Mouse (Mus musculus): Measurements from ENCODE around the gene Foxn3.

Gene Foxn3

DNA sequence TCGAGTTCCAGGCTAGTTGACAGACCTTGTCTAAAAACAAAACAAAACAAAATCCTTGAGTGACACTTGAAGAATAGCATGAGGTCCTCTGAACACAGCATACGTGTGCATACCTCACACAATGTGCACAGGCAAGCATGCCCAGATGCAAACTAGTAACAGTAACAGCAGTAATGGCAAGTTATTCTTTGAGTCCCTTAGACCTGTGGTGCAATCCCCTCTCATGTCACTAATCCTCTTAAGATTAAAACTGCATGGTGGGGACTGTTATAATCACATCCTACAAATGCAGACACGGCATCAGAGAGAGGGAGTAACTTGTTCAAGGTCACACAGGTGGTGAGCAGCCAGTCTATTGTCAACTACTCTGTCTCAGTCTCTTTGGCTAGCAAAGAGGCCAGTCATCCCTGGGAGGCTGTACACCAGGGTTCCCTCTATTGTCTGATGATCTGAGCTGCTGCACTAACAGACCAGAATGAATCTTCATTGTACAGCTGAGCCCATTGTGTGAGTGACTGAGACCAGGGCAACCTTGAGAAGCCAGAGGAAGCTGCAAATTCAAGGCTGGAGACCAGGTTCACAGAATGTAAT lies 383.1 kb downstream of the Foxn3 start:
- DNase-seq (ENCODE audit: low spot score in 2 of 2) = no peak

DNA sequence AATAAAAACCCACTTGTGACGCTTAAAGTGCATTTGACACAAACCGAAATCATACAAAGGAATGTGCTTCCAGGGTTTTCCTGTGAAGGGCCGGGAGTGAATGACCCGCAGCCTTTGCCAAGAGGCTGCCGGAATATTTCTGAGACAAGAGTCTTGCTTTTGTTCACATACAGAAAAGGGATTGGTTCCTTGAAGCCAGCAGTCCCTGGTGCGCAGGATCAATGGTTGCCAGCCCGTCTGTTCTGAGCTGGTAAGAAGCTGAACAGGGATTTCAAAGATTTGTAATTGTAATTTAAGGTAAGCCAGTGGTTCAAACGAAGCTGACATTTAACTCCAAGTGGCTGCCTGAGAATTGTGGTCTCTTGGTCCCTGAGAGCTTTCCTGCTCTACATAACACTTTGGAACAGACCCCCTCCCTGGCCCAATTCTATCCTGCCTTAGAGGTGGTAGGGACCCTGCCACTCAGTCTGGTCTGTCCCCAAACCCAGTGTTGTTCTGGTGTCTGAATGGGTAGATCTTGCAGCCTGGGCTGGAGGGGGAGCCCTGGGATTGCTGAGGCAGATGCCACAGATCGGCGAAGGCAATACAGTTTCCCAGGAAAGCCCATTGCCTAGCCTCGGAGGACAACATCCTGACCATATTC lies 388.3 kb downstream of the Foxn3 start:
- DNase-seq (ENCODE audit: low spot score in 2 of 2) = no peak

DNA sequence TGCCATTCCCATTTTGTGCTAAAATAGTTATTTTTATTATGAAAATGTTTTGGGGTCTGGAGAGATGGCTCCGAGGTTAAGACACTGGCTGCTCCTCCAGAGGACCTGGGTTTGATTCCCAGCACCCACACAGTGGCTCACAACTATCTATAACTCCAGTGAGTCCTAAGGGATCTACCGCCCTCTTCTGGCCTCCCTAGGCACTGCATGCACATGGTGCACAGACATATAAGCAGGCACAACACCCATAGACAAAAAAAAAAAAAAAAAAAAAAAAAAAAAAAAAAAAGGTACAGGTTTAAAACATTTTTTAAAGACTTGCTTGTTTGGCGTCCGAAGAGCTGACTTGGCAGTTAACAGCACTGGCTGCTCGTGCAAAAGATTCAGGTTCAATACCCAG lies 391.2 kb downstream of the Foxn3 start:
- no peak for DNase-seq (ENCODE audit: low spot score in 2 of 2)

DNA sequence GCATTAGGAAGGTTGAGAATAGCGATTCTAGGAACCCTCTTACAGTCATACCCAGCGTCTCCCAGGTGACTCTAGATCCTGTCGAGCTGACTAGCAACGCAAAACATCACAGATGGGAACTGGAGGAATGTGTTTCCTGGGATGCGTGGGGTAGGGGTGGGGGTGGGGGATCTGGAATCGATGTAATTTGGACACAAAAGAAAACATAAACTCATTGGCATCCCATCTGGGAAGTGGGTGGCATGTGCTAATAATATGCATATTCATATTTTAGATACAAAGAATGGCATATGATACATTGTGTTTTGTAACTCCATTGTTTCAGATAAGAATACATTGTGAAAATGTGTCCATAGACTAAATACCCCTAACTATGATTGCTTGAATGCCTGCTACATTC lies 393.5 kb downstream of the Foxn3 start:
- DNase-seq (ENCODE audit: low spot score in 2 of 2) = no peak

DNA sequence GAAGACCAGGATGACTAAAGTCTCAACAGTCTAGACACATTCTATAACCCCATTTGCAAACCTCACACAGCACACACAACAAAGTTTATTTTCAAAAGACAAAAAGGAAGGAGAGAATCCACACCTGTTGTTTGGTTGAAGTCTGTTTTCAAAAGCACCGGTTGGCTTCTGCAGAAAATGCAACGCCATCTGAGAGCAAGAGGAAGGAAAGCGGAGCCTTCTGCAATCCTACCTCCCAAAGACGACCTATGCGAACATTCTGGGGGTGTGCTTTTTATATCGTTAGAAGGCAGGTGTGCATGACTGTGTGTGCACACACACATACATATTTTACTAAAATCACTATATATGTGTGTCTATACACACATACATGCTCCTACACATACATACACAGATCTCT lies 397.3 kb downstream of the Foxn3 start:
- no peak for DNase-seq (ENCODE audit: low spot score in 2 of 2)

DNA sequence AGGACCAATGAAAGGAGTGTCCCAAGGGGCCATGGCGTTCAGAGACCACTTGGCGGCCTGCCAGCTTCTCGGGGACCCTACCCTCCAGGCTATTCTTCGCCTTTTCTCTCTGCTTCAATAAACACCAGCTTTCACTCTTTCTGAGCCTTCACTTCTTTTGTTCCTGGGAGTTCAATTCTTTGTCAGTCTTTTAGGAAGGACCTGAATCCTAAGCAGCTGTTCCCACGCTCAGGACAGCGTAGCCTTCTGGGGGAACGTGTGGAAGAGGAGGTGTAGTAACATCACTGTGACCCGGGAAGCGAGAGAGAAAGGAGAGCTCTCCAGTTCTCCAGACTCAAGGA lies 400.1 kb downstream of the Foxn3 start:
- no peak for DNase-seq (ENCODE audit: low spot score in 2 of 2)

DNA sequence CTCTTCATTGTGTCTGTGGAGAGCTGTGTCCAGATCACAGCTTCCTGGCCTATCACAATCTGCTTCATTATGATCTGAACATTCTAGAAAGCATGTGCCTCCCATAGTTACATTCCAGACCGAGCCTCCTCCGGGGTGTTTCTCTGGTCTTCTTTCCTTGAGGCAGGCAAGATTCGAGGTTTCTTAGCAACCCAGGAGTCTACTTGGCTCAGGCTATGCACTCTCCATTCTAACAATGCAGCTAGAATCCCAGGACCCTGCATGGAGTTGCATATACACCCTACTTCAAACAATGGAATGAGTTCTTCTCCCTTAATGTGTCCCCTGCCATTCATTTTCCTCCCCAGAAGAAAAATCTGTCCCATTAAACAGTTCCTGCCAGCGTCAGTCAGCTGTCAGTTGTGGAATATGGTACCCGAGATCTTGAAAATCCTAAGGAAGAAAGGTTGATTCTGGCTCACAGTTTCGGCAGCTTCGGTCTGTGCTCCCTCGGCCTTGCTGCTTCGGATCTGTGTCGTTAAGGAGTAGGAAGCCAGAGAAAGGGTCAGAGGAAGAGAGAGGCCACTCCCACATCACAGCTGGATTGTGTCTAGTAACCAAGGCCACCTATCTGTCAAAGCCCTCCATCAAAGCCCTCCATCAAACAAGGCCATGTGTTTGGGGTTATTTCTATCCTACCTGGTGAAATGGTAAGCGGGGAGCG lies 400.6 kb downstream of the Foxn3 start:
- no peak for DNase-seq (ENCODE audit: low spot score in 2 of 2)

DNA sequence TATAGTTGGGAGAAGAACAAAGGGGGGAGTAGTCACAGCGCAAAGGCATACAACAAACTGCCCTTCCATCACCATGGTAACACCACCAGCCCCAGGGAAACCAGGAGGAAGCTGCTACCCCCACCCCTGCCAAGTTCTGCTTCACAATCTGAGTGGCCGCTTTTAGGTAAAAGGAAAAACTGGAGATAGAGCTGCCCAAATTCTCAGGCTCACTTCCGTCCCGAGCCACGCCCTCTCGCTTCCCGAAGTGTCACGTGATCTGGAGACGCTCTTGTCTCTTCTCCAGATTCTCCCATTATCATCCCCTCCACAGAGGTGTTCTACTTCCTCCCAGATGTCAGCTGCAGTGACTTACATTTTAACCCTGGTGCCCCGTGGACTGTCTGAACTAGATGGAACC lies 401.2 kb downstream of the Foxn3 start:
- DNase-seq (ENCODE audit: low spot score in 2 of 2) = peak in 1 of 2 experiments; percentile 43

DNA sequence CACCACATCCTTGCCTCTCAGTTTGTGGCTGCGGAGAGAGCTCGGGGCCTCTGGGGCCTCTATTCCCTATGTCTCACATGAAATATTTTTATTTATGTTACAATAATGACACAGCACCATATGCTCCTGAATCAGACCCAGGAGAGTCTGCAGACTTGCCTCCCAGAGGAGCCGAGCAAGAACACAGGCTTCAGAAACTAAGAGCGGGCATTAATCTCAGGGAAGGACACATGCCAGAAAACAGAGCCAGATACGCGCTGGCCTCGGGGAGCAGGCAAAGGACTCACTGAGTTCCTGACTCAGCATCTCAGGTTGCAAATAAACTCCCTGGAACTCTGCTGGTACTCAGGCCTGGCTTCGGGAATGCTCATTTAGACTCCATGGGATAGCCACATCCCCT lies 403.3 kb downstream of the Foxn3 start:
- no peak for DNase-seq (ENCODE audit: low spot score in 2 of 2)

DNA sequence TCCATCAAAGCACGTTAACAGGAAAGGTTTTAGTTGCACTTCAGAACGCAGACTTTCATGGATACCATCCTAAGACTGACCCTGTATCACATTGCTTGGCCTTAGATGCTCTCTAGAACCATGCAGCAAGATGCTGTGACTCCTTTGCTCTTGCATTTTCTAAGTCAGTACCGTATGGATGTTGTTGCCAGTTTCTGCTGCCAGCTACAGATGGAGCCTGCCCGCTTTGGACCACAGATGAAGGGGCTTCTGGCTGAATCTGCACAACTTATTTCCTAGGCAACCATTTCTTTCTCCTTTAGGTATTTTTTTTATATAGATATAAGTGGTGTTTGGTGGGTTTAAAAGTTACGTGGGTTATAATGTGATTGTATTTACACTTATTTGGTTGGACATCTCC lies 407.5 kb downstream of the Foxn3 start:
- DNase-seq (ENCODE audit: low spot score in 2 of 2) = no peak

DNA sequence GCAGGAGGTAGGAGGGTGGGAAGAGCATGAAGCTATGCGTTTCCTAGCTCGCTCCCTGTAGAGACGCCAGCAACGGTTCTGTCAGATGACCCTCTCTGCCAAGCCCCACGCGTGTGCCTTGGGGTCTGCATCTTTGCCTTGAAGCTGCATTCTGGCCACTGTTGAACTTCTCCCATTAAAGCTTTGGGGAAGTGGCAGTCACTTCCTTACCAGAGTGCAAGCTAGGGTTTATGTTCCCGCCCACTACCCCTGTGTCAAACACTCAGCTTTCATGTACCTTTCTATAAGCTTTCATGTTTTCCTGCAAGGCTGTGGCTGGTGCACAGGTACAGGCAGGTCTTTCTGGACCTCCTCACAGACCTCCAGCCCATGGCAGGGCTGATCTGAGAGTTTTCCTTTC lies 409.2 kb downstream of the Foxn3 start:
- DNase-seq (ENCODE audit: low spot score in 2 of 2) = no peak

DNA sequence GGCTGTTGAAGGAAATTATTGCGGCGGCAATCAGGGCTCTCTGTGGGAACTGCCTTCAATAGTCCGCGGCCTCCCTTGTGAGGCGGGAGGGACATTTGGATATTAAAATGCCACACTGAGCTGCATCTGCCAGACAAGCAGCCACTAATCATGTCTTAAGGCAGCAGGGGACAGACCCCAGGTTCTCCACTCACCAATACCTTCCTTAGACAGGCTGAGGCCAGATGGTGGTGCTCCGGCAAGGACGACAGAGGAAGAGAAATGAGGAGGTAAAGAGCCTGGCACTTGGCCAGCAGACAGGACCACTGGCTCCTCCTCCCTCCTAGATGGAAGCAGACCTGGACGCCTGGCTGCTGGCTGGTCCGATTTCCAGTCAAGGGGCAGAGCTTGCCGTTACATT lies 409.7 kb downstream of the Foxn3 start:
- DNase-seq (ENCODE audit: low spot score in 2 of 2) = no peak

DNA sequence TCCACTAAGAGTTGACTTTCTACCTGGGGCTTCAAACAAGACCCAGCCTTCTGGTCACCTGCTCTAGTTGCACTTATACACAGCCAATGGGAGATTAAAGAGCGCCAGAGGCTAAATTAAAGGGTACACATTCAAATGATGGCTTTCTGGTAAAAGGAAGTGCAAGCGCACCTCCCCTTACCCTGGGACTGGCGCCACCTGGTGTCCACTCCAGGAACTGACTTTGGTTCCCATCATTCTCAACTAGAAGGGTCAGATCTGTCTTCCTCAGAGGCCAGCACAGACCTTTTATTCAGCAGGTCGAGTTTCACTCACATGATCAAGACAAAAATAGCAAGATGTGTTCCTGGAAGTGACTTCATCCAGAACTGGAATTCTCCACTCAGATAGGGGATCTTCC lies 413.3 kb downstream of the Foxn3 start:
- no peak for DNase-seq (ENCODE audit: low spot score in 2 of 2)

DNA sequence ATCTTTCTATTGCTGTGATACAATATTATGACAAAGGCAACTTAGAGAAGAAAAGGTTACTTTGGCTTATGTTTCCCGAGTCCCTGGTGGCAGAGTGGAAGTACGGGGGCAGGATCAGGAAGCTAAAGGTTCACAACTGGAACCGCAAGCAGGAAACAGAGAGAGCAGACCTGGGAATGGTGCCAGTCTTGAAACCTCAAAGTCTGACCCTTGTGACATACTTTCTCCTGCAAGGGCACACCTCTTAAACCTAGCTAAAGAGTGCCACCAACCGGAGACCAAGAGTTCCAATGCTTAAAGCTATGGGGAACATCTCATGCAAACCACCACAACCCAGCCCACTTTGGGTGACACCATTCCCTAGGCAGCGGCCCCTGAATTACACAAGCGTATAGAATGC lies 414.2 kb downstream of the Foxn3 start:
- DNase-seq (ENCODE audit: low spot score in 2 of 2) = no peak
